ENCODE assay signal across 26 mouse cellular contexts in the genomic region with DNA sequence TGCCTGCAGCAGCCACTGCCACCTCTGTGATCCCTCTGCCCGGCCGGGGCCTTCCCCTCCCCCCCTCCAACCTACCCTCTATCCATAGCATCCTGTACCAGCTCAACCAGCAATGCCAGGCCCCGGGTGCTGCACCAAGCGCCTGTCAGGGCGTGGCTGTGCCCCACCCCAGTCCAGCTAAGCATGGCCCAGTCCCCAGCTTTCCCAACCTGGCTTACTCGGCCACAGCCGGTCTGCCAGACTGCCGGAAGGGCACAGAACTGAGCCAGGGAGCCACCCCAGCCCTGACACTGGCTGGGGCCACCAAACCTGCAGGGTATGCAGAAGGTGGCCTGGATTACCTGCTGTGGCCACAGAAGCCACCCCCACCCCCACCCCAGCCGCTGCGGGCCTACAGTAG. TPM values are rescaled to one million over a fixed set of nuclear protein-coding genes. Genes with fewer than 3 reads are reported as not detected.
DNase-seq lines count a peak whose midpoint lies in the region; ATAC-seq and TF ChIP-seq lines count a peak whose summit lies in the region.
"Had no signal": no experiment of that assay in that cellular context is flagged by ENCODE, and none has a peak within 500 bp of the region (broad histone marks: within the 10 kb centered on the region; RNA-seq: fewer than 3 reads in every experiment).

No protein-coding gene starts in this region.

- no peak for DNase-seq in hindbrain, embryonic 10.5 days (ENCODE audit: low spot score)
- DNase-seq in hindbrain, embryonic 14.5 days (ENCODE audit: low spot score): no peak
- DNase-seq in 3134 (ENCODE audit: extremely low read depth, insufficient read length, low spot score): peak; percentile 61
- DNase-seq in CH12.LX (ENCODE audit: extremely low read depth): no peak
- DNase-seq in ES-E14 (ENCODE audit: low read depth, low spot score): no peak
- DNase-seq in kidney, postnatal 14 days: no peak
- DNase-seq in spleen, postnatal 4 days (ENCODE audit: low spot score in 2 of 2): no peak
- DNase-seq in forebrain, embryonic 10.5 days (ENCODE audit: extremely low spot score, low spot score): no peak
- DNase-seq: adrenal gland, postnatal 10 days; adrenal gland, postnatal 36 days; cerebellum, adult 18-20 months; cerebellum, adult 9-10 months; cerebellum, postnatal 14 days; forebrain, postnatal 0 days; gastrocnemius, postnatal 25 days; heart, postnatal 14 days; heart, postnatal 4 days; kidney, adult 18-20 months; kidney, adult 9 months had no signal

- dilution Hi-C loops in CH12.LX (cut with MboI; ENCODE audit: extremely low pct_ligation_motif_present, extremely low pct_unique_long_range_greater_than_20kb, low sequenced_read_pairs): no loop called here

- no peak for TF ChIP-seq POLR2A in CH12.LX (IDR thresholded peaks at IDR 0.05; ENCODE audit: low read depth, low read length)

- in situ Hi-C loops in CH12.LX (cut with MboI; ENCODE audit: low pct_ligation_motif_present, low pct_unique_long_range_greater_than_20kb, low sequenced_read_pairs): loop anchor here (10.0 kb wide), 2 partner anchors 126 to 296 kb away; no protein-coding TSS in a partner anchor
- in situ Hi-C loops in ES-E14 (cut with MboI; ENCODE audit: low sequenced_read_pairs in 2 of 2, unreplicated experiment in 2 of 2): no loop called here

- ATAC-seq in hindbrain, embryonic 14.5 days (ENCODE audit: low FRiP score): no peak
- ATAC-seq: forebrain, embryonic 14.5 days; forebrain, postnatal 0 days; Patski had no signal

- no peaks in the 10 kb centered on the region for H3K9me3 ChIP-seq in hindbrain, embryonic 10.5 days
- H3K9me3 ChIP-seq in hindbrain, embryonic 14.5 days (ENCODE audit: control insufficient read depth, low read length): no peaks in the 10 kb centered on the region
- H3K9me3 ChIP-seq in CH12.LX (replicated peaks; ENCODE audit: low read length) (no peaks in the 10 kb centered on the region), ES-E14 (ENCODE audit: control insufficient read depth, insufficient read depth, low read depth, low read length) (no peaks in the 10 kb centered on the region)
- no peaks in the 10 kb centered on the region for H3K9me3 ChIP-seq in forebrain, embryonic 10.5 days
- H3K9me3 ChIP-seq: embryonic facial prominence, embryonic 13.5 days; G1E; heart, embryonic 13.5 days; hindbrain, embryonic 13.5 days had no signal

- no peaks in the 10 kb centered on the region for H3K79me2 ChIP-seq in CH12.LX (replicated peaks; ENCODE audit: control insufficient read depth, extremely low read depth, insufficient read depth, poor library complexity, severe bottlenecking)

- 0 out of 2 replicates have a peak overlapping the region, but pooled peaks have one; percentile 3 for H3K27ac ChIP-seq in hindbrain, embryonic 10.5 days
- H3K27ac ChIP-seq in hindbrain, embryonic 14.5 days: no peak overlapping the region
- no peak overlapping the region for H3K27ac ChIP-seq in CH12.LX (ENCODE audit: insufficient read depth, low read depth)
- H3K27ac ChIP-seq in ES-E14 (ENCODE audit: insufficient read depth, low read depth, low read length, poor library complexity, severe bottlenecking): no peak overlapping the region
- H3K27ac ChIP-seq in forebrain, embryonic 10.5 days: no peak overlapping the region
- H3K27ac ChIP-seq: embryonic facial prominence, embryonic 13.5 days; heart, embryonic 13.5 days; hindbrain, embryonic 13.5 days had no signal

- TF ChIP-seq RAD21 in CH12.LX (IDR thresholded peaks at IDR 0.05; ENCODE audit: low read depth, low read length): no peak

- H3K36me3 ChIP-seq in hindbrain, embryonic 10.5 days: peaks cover 37% of the 10 kb centered on the region
- H3K36me3 ChIP-seq in hindbrain, embryonic 14.5 days (replicated peaks; ENCODE audit: control insufficient read depth, insufficient read depth): peaks cover 9% of the 10 kb centered on the region; the same call in 1 of the 2 replicates
- no peaks in the 10 kb centered on the region for H3K36me3 ChIP-seq in CH12.LX (replicated peaks in 1 of 2; ENCODE audit: control insufficient read depth in 1 of 2, insufficient read depth in 1 of 2, low read length in 1 of 2)
- H3K36me3 ChIP-seq in ES-E14 (ENCODE audit: control insufficient read depth, insufficient read depth, low read length, poor library complexity, severe bottlenecking): no peaks in the 10 kb centered on the region
- H3K36me3 ChIP-seq in forebrain, embryonic 10.5 days (replicated peaks): peaks cover 33% of the 10 kb centered on the region
- H3K36me3 ChIP-seq: embryonic facial prominence, embryonic 13.5 days; heart, embryonic 13.5 days had no signal

- no peak for TF ChIP-seq CTCF in CH12.LX (conservative IDR thresholded peaks at IDR 0.05 in 1 of 2, IDR thresholded peaks at IDR 0.05 in 1 of 2; ENCODE audit: low read depth in 2 of 2, low read length in 2 of 2)

- H3K4me3 ChIP-seq in hindbrain, embryonic 10.5 days: no peak overlapping the region
- no peak overlapping the region for H3K4me3 ChIP-seq in hindbrain, embryonic 14.5 days (replicated peaks; ENCODE audit: low read length)
- H3K4me3 ChIP-seq in CH12.LX (replicated peaks in 1 of 3; ENCODE audit: low read depth in 2 of 3, low read length in 2 of 3, poor library complexity in 1 of 3) (peak overlapping the region in 2 of 3 experiments; percentile 6 to 35), ES-E14 (ENCODE audit: insufficient read depth in 1 of 2, low read depth in 1 of 2, low read length in 2 of 2, poor library complexity in 1 of 2, severe bottlenecking in 1 of 2) (peak overlapping the region in 1 of 2 experiments; percentile 52; a peak in 3 of 4 replicates)
- H3K4me3 ChIP-seq in forebrain, embryonic 10.5 days: no peak overlapping the region
- H3K4me3 ChIP-seq: embryonic facial prominence, embryonic 13.5 days; erythroblast, embryonic 14.5 days; heart, embryonic 13.5 days; hindbrain, embryonic 13.5 days had no signal

- no peaks in the 10 kb centered on the region for H3K27me3 ChIP-seq in hindbrain, embryonic 10.5 days (ENCODE audit: insufficient read depth, poor library complexity, severe bottlenecking)
- no peaks in the 10 kb centered on the region for H3K27me3 ChIP-seq in hindbrain, embryonic 14.5 days (ENCODE audit: control insufficient read depth, insufficient read depth, low read length)
- H3K27me3 ChIP-seq in CH12.LX (replicated peaks): peaks cover 71% of the 10 kb centered on the region
- H3K27me3 ChIP-seq in forebrain, embryonic 10.5 days (ENCODE audit: poor library complexity, severe bottlenecking): peaks cover 41% of the 10 kb centered on the region
- H3K27me3 ChIP-seq: Patski had no signal

- peaks cover 51% of the 10 kb centered on the region for H3K4me1 ChIP-seq in hindbrain, embryonic 10.5 days (replicated peaks)
- peaks cover 34% of the 10 kb centered on the region for H3K4me1 ChIP-seq in hindbrain, embryonic 14.5 days (replicated peaks; ENCODE audit: control insufficient read depth, insufficient read depth, low read length)
- peaks cover 12 to 24% of the 10 kb centered on the region in 2 experiments for H3K4me1 ChIP-seq in CH12.LX (ENCODE audit: control insufficient read depth in 1 of 2, insufficient read depth in 2 of 2)
- H3K4me1 ChIP-seq in ES-E14 (ENCODE audit: control insufficient read depth in 2 of 2, insufficient read depth in 2 of 2, low read length in 2 of 2, poor library complexity in 1 of 2): peaks cover 0 to 17% of the 10 kb centered on the region in 2 experiments; a peak in 2 of 4 replicates
- peaks cover 61% of the 10 kb centered on the region for H3K4me1 ChIP-seq in forebrain, embryonic 10.5 days

- no peak for TF ChIP-seq EP300 in CH12.LX (IDR thresholded peaks at IDR 0.05; ENCODE audit: low read length)

- no peak overlapping the region for H3K4me2 ChIP-seq in hindbrain, embryonic 14.5 days (replicated peaks)
- peak overlapping the region; percentile 26 for H3K4me2 ChIP-seq in CH12.LX (ENCODE audit: insufficient read depth, low read depth, poor library complexity, severe bottlenecking)
- H3K4me2 ChIP-seq: embryonic facial prominence, embryonic 13.5 days; heart, embryonic 13.5 days; hindbrain, embryonic 13.5 days had no signal

- H3K9ac ChIP-seq in hindbrain, embryonic 14.5 days: no peak overlapping the region
- no peak overlapping the region for H3K9ac ChIP-seq in CH12.LX (ENCODE audit: insufficient read depth, low read depth)
- peak overlapping the region; percentile 14 for H3K9ac ChIP-seq in ES-E14 (ENCODE audit: insufficient read depth, low read depth, low read length, poor library complexity, severe bottlenecking)
- H3K9ac ChIP-seq: embryonic facial prominence, embryonic 13.5 days; forebrain, postnatal 0 days; heart, embryonic 13.5 days; hindbrain, embryonic 13.5 days had no signal

- 88% methylated on average over 10 of the region's 10 CpGs for WGBS in hindbrain, embryonic 10.5 days
- 93% methylated on average over 10 of the region's 10 CpGs for WGBS in hindbrain, embryonic 14.5 days
- WGBS in forebrain, embryonic 10.5 days: 85% methylated on average over 10 of the region's 10 CpGs

TF ChIP-seq in CH12.LX, 34 proteins besides CTCF, POLR2A, EP300 and RAD21 (continues in another document):
- TF ChIP-seq ZNF384 (IDR thresholded peaks at IDR 0.05; ENCODE audit: low read depth, low read length): no peak
- TF ChIP-seq ELF1 (IDR thresholded peaks at IDR 0.05; ENCODE audit: low read depth, low read length): no peak
- TF ChIP-seq GABPA (IDR thresholded peaks at IDR 0.05; ENCODE audit: insufficient replicate concordance, low read depth, low read length): no peak

TF ChIP-seq in ES-E14, 5 proteins besides CTCF, POLR2A, EP300 and RAD21 (continues in another document):
- TF ChIP-seq ZC3H11A (IDR thresholded peaks at IDR 0.05; ENCODE audit: borderline replicate concordance, low read depth, low read length) (no peak), CHD2 (IDR thresholded peaks at IDR 0.05; ENCODE audit: low read depth, low read length) (no peak), ZNF384 (IDR thresholded peaks at IDR 0.05; ENCODE audit: low read depth, low read length) (no peak), HCFC1 (IDR thresholded peaks at IDR 0.05; ENCODE audit: borderline replicate concordance, insufficient read depth, low read length) (no peak)

RNA-seq across cellular contexts. Expression of gene Fam222a, which starts 43.4 kb away (rescaled TPM):
- 3.9 and 6.5 TPM in 2 replicates for polyA plus RNA-seq in hindbrain, embryonic 10.5 days (2016; fragmentation: Nextera tagmentation; extraction: Ambion mirVana)
- polyA plus RNA-seq in hindbrain, embryonic 14.5 days (2014; fragmentation: Nextera tagmentation; extraction: Ambion mirVana): 6.6 and 6.7 TPM in 2 replicates
- total RNA-seq in CH12.LX (2012; rRNA removed): not detected in 2 replicates
- total RNA-seq in CH12.LX (2014; rRNA removed): not detected in 2 replicates
- polyA plus RNA-seq in CH12.LX (2012; ENCODE audit: insufficient read length, low read depth): 0.13 and 0.14 TPM in 2 replicates
- total RNA-seq in ES-E14 (2012; rRNA removed): 1.2 and 2.2 TPM in 2 replicates
- polyA plus RNA-seq in forebrain, embryonic 10.5 days (2016; fragmentation: Nextera tagmentation; extraction: Ambion mirVana): 3.9 and 4.1 TPM in 2 replicates

RNA-seq across cellular contexts. Expression of gene Trpv4, which starts 47.0 kb away (rescaled TPM):
- 0.60 and 0.64 TPM in 2 replicates for polyA plus RNA-seq in hindbrain, embryonic 10.5 days (2016; fragmentation: Nextera tagmentation; extraction: Ambion mirVana)
- polyA plus RNA-seq in hindbrain, embryonic 14.5 days (2014; fragmentation: Nextera tagmentation; extraction: Ambion mirVana): 1.1 and 1.4 TPM in 2 replicates
- total RNA-seq in CH12.LX (2012; rRNA removed): 0.13 TPM in 1 of 2 replicates, not detected in the other
- total RNA-seq in CH12.LX (2014; rRNA removed): not detected in 2 replicates
- polyA plus RNA-seq in CH12.LX (2012; ENCODE audit: insufficient read length, low read depth): 0.22 and 0.24 TPM in 2 replicates
- total RNA-seq in ES-E14 (2012; rRNA removed): 1.4 and 3.5 TPM in 2 replicates
- polyA plus RNA-seq in forebrain, embryonic 10.5 days (2016; fragmentation: Nextera tagmentation; extraction: Ambion mirVana): 0.17 and 0.31 TPM in 2 replicates
- total RNA-seq: G1E had no signal

Comparison
In these comparisons a context has a peak if more than half of its experiments do, and no peak if none do; other contexts are left out.
1. H3K4me3 ChIP-seq: peak in CH12.LX (2 of 3); none in hindbrain, embryonic 10.5 days (single experiment), hindbrain, embryonic 14.5 days (single experiment) and forebrain, embryonic 10.5 days (single experiment).